Mouse (Mus musculus) inflammation-experienced regulatory T-cells, adult 6 months (primary cell): ENCODE data around the gene Cox8b. TPM values are rescaled to one million over a fixed set of nuclear protein-coding genes. Genes with fewer than 3 reads are reported as not detected.

ENCODE experiments used
- ATAC-seq: one replicate; pipeline ENCODE4 v1.8.0; 2017
- polyA plus RNA-seq, 3 experiments: library from polyadenylated mRNA; unstranded; fragments of 100-300 nt; shearing (Covaris generic); gene quantifications; one replicate each; pipeline ENCODE4 v1.2.1; 2017

Cox8b gene
- not detected for polyA plus RNA-seq

GRCm38 (mm10) chr7:140900220-140900619 lies at the start of gene Cox8b:
Cox8b (minus strand) TSS chr7:140900446.
- ATAC-seq, result no peak

- no peak for ATAC-seq
Measured at GRCm38 (mm10) chr7:140949255-140949654, 49.0 kb upstream of the Cox8b start.

DNA sequence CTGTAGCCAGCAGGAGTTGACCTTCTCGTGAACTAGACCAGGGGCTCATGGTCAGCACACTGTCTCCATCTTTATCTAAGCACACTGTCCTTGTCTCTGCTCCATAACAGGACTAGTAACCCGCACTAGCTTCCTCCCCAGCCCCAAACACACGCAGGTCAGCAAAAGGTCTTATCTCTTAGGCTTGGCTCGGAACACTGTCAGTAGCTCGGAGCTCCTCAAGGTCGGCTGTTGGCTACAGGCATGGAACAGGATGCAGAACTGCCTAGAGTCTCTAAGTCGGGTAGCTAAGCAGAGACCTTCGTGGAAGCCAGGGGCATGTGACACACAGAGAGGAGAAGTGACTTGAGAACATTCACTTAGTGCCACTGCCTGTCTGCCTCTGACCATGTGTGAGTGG lies 47.9 kb upstream of the Cox8b start:
- ATAC-seq, result no peak

DNA sequence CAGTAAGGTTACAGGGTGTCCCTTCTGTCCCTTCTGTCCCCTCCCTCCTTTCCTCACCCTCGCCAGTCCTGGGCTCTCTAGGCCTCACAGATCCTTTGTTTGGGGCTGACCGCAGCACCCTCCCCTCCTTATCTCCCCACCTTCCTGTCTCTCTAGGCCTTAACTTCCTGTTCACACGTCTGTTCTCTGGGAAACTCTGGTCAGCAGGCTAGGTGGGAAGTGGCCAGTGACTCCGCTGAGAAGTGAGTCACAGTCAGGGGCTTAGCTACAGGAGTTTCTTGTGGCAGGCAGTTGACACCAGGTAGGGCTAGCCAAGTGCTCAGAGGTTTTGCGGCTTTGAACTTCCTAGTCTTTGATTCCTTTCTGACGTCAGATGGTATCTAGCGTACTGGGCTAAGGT lies 46.7 kb upstream of the Cox8b start:
- peak; percentile 78 for ATAC-seq

- ATAC-seq, result no peak
Measured at GRCm38 (mm10) chr7:140946311-140946710, 46.1 kb upstream of the Cox8b start.

GRCm38 (mm10) chr7:140945247-140945646 lies 45.0 kb upstream of the Cox8b start:
- no peak for ATAC-seq

DNA sequence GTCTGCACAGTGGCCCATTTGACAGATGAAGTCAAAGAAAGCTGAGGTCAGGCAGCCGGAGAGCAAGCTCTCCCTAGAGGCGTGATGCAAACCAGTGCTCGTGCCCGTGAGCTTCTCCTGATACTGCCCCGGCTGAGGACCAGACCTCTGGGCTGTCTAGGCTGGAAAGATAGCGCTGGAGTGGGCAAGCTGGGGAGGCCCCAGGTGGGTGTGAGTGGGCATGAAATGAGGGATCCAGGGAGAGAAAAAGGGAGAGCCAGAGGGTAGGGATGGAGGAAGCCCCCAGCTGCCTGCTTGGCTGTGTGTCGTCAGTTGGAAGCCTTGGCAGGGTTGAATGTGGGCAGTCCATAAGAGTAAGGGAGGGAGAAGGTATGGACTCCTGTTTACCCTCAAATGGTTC lies 44.0 kb upstream of the Cox8b start:
- no peak for ATAC-seq

DNA sequence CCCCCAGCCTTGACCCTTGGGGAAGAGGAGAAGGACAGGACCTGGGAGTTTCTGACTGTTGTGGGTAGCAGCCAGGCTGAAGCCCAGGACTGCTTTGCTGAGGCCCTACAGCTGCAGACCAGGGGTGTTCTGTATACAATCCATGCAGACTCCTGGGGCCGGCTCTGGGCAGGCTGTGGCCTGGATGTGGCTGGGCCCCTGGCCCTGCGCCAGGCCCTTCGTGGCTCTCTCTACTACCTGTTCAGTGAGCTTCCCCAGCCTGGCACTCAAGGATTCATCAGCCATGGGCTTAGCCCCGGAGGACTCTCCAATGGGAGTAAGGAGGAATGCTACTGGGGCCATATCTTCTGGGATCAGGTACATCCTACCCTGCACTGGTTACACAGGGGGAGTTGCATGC lies 43.1 kb upstream of the Cox8b start:
- ATAC-seq, result no peak

- ATAC-seq, result no peak
Measured at GRCm38 (mm10) chr7:140942811-140943210, 42.6 kb upstream of the Cox8b start.

DNA sequence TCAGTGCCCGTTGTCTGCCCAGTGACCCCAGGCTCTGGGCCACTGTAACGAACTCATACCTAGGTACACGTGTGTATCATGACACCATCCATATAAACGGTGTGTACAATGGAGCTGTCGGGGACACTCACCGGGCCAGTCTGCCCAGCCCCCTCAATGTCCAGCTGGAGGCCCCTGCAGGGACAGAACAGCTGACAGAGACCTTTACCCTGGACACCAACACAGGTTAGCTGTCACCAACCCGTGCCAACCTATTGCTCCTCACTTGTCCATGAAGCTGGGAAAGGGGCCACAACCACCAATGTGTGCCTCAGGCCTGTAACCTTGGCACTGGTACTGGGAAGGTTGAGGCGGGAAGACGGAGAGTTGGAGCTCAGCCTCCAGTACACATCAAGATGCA lies 42.1 kb upstream of the Cox8b start:
- ATAC-seq, result no peak

GRCm38 (mm10) chr7:140941222-140942051 lies 41.2 kb upstream of the Cox8b start, which contains the start of gene Pgghg:
Pgghg (plus strand) TSS chr7:140941391.
- ATAC-seq, result peak; percentile 91

GRCm38 (mm10) chr7:140939669-140940171 lies 39.5 kb upstream of the Cox8b start:
- no peak for ATAC-seq

DNA sequence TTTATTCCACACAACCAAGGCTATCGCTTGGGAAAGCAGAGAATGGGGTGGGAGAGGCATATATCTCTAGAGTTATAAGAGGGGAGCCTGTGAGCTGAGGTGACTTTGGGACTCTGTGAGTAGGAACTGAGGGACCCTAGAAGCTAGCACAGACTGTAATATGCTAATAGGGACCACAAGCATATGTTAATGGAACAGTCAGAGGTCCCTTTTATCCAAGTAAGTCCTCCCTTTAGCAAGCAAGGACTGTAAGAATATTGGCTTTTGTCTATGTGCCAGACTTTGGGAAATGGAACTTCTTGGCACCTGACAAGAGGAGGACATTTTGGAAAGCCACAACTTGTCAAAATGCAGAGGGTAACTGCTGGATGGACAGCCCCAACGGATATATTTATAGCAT lies 38.6 kb upstream of the Cox8b start:
- ATAC-seq, result no peak

GRCm38 (mm10) chr7:140938436-140938835 lies 38.2 kb upstream of the Cox8b start:
- ATAC-seq, result no peak

DNA sequence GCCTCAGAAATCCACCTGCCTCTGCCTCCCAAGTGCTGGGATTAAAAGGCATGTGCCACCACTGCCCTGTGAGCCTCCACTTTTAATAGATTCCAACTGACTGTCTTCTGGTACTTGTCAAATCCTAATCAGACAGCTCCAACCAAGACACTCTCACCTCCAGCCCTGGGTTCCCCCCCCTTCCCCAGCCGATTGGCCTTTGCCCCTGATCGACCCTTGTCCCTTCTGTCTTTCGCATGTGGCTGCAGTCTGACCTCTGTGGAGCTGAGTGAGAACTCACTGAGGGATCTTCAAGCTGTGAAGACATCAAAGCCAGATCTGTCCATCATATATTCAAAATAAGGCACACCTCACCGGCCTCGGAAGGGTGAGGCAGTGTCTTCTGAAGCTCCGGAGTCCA lies 26.9 kb upstream of the Cox8b start:
- no peak for ATAC-seq

GRCm38 (mm10) chr7:140923070-140923775 lies 23.0 kb upstream of the Cox8b start:
- no peak for ATAC-seq

DNA sequence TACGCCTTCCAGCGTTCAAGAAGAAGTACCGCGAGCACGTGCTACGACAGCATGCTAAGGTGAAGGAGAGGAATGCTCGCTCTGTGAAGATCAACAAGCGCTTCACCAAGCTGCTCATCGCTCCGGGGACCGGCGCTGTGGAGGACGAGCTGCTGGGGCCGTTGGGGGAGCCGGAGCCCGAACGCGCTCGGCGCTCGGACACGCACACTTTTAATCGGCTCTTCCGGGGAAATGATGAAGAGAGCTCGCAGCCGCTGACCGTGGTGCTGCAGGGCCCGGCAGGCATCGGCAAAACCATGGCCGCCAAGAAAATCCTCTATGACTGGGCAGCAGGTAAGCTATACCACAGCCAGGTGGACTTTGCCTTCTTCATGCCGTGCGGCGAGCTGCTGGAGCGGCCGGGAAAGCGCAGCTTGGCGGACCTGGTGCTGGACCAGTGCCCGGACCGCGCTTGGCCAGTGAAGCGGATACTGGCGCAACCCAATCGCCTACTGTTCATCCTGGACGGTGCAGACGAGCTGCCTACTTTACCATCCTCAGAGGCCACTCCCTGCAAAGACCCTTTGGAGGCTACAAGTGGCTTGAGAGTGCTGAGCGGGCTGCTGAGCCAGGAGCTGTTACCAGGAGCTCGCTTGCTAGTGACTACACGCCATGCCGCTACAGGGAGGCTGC lies 22.3 kb upstream of the Cox8b start:
- no peak for ATAC-seq

GRCm38 (mm10) chr7:140921225-140921975 lies 21.2 kb upstream of the Cox8b start:
- ATAC-seq, result no peak

DNA sequence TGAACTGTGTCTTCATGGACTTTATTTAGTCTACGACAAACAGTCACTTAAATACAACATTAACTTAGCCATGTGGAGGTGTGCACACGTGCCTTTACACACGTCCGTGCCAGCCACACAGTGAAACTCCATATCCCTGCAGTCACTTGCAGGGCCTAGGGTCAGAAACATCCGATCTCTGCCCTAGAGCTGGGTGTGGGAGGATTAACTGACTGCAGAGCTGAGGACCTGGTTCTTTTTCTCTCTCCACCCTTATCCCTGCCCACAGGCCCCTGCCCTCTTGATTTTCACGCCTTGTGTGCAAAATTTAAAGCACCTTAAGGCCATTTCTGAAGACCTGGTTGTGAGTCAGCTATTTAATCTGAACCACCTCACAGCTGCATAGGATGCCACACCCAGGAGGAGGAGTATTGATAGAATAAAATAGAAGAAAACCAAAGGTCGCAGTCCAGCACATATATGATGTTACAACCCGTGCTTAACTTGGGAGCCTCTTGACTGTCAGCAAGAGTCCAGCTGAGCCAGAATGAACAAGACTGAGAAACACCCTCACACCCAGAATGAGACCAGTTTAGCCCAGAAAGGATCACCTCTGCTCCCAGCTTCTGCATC lies 20.3 kb upstream of the Cox8b start, which contains the start of gene Nlrp6:
Gene Nlrp6, plus strand, starts transcription at position 485 of the 612 bp plus-strand sequence.
- ATAC-seq, result no peak

DNA sequence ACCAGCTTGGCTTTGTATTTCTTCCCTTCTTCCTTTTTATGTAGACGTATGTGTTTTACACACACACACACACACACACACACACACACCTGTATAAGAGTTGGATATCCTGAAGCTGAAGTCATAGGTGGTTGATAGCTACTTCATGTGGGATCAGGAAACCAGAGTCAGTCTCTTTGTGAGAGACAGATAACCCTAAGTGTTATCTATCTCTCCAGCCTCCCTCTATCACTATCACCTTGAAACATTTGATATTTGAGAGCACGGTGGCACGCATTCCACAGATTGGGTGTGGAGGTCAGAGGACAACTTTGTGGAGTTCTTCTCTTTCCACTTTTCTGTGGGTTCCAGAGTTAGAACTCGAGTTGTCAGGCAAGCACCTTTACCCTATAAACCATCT lies 19.7 kb upstream of the Cox8b start:
- no peak for ATAC-seq

DNA sequence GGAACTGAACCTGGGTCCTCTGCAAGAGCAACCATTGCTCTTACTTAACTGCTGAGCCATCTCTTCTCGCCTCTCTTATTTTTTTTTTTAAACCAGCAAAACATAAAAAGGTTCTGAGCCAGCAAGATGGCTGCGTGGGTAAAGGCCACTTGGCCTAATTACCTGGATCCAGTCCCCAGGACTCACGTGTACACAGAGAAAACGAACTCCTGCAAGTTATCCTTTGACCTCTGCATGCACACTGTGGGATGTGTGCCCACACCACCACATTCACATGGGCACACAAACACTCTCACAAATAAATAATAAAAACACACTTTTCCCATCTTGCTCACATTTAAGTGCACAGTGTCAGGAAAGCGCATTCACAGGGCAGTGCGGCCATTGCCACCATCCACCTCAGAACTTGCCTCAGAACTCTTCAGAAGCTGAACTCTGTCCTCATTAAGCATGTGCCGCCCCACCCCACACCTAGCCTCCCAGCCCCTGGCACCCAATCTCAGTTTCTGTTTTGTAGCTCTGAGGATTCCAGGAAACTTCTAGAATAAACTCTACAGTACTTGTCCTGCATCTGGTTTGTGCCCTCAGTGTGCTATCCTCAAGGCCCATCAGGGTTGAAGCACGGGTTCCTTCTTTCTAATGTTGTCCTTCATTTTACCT lies 13.9 kb upstream of the Cox8b start:
- no peak for ATAC-seq
